Mouse (Mus musculus) thymus, adult 2 months (tissue): ENCODE results near the gene Sbk3. TPM values are rescaled to one million over a fixed set of nuclear protein-coding genes. Genes with fewer than 3 reads are reported as not detected.

ENCODE experiments used
- DNase-seq: peaks from one replicate; pipeline ENCODE4 v3.0.0; 2021
- H3K27ac ChIP-seq: fragments of 200-500 bp; 2 replicates; pipeline ENCODE4 v1.5.1; 2012; ENCODE audit warnings: low read length, control low read depth; ENCODE audit not compliant: control insufficient read depth, insufficient read depth
- H3K27me3 ChIP-seq: fragments of 200-500 bp; 2 replicates; pipeline ENCODE4 v1.6.1; 2012; ENCODE audit warnings: mild to moderate bottlenecking, low read length, moderate library complexity, mixed read lengths; ENCODE audit not compliant: control insufficient read depth, insufficient read depth
- H3K36me3 ChIP-seq: fragments of 200-500 bp; 2 replicates; pipeline ENCODE4 v1.6.1; 2012; ENCODE audit warnings: mild to moderate bottlenecking, low read length, moderate library complexity; ENCODE audit not compliant: control insufficient read depth, insufficient read depth
- H3K4me1 ChIP-seq: fragments of 200-500 bp; replicated peaks from 2 replicates; pipeline ENCODE4 v1.6.1; 2012; ENCODE audit warnings: low read length; ENCODE audit not compliant: control insufficient read depth, insufficient read depth
- H3K4me3 ChIP-seq: fragments of 200-500 bp; 2 replicates; pipeline ENCODE4 v1.5.1; 2012; ENCODE audit warnings: mild to moderate bottlenecking, low read length, control low read depth, moderate library complexity; ENCODE audit not compliant: control insufficient read depth, insufficient read depth
- CTCF ChIP-seq: fragments of 200-500 bp; IDR thresholded peaks from 2 replicates; pipeline ENCODE4 v1.5.1; 2012; ENCODE audit warnings: mild to moderate bottlenecking, control low read depth, low read length, moderate library complexity, borderline replicate concordance; ENCODE audit not compliant: control insufficient read depth, poor library complexity, insufficient read depth; ENCODE audit errors: extremely low read depth
- POLR2A ChIP-seq: fragments of 200-500 bp; IDR thresholded peaks from 2 replicates; pipeline ENCODE4 v1.6.1; 2012; ENCODE audit warnings: mild to moderate bottlenecking, low read length, control low read depth, moderate library complexity; ENCODE audit not compliant: control insufficient read depth, poor library complexity, insufficient read depth; ENCODE audit errors: extremely low read depth
- WGBS: fragments of 180-500 bp; shearing (Covaris S2); methylation state at CpG from one replicate; pipeline ENCODE4 v1.1.7; 2018; 5-methylcytosine and 5-hydroxymethylcytosine counted together
- polyA plus RNA-seq: library from polyadenylated mRNA; depleted of rRNA; stranded (reverse); fragments of >200 nt; gene quantifications from 2 replicates; pipeline ENCODE4 v1.2.3, GENCODE M21; 2012

Gene Sbk3
- polyA plus RNA-seq, 1 experiment, result 3.7 TPM

DNA sequence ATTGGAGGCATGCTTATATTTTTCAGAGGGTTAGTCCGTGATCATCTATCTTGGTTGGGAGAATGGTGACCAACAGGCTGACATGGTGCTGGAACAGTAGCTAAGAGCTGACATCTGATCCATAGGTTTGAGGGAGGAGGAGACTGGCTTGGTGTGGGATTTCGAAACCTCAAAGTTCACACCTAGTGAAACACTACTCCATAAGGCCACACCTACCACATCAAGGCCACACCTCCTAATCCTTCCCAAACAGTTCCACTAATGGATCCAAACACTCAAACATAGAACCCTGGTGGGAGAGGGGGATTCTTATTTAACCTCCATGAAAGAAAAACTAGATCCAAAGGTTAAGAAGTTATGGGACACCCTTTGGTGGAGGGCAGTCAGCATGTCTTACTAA is 46.0 kb upstream of the Sbk3 start:
- 96% methylated on average over 2 of the region's 2 CpGs for WGBS

DNA sequence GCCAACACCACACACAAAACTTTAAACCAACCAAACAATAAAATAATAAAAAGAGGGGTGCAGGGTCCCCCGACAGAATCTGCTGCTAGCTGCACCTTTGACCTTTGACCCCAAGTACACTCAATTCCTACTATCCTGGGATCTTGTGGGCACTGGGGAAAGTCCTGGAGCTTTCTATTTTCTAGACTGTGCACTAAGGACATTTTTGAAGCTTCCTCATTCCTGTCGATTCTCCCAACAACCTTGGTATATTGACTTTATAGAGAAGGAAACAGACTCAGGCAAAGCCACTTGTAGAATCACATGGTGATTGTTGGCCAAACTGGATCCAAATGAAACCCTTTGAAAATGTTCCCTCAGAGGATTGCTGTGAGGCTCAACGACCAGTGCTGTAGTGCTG is 45.1 kb upstream of the Sbk3 start:
- H3K4me1 ChIP-seq, result peaks cover 4% of the 10 kb centered on the region
- H3K4me3 ChIP-seq, result peak overlapping the region; percentile 67; the same call in 1 of the 2 replicates
- peak overlapping the region; percentile 56 for H3K27ac ChIP-seq
- peaks cover 16% of the 10 kb centered on the region for H3K36me3 ChIP-seq
- no peak for DNase-seq
- no peaks in the 10 kb centered on the region for H3K27me3 ChIP-seq
- no peak for TF ChIP-seq POLR2A
- TF ChIP-seq CTCF, result no peak
- 41% methylated on average over 3 of the region's 3 CpGs for WGBS

More for the DNA sequence above, 46.0 kb upstream of the Sbk3 start:
- Histone ChIP-seq H3K36me3 (peaks cover 8% of the 10 kb centered on the region), H3K27ac (no peak overlapping the region), H3K4me1 (peaks cover 10% of the 10 kb centered on the region), H3K4me3 (no peak overlapping the region), H3K27me3 (no peaks in the 10 kb centered on the region)
- no peak for DNase-seq
- TF ChIP-seq POLR2A (no peak), CTCF (no peak)

GRCm38 (mm10) chr7:5015118-5016001 is 44.4 kb upstream of the Sbk3 start, which contains the start of gene Gm44973:
Gm44973 (plus strand) TSS chr7:5015496.
- Histone ChIP-seq H3K4me1 (peaks cover 2% of the 10 kb centered on the region; the same call in 1 of the 2 replicates), H3K27me3 (no peaks in the 10 kb centered on the region), H3K27ac (peak within 1 kb of the TSS; percentile 96), H3K36me3 (peaks cover 23% of the 10 kb centered on the region), H3K4me3 (peak within 1 kb of the TSS; percentile 79)
- peak; percentile 95 for DNase-seq
- WGBS, result under 1% methylated on average over 74 of the region's 76 CpGs
- peak; percentile 34; the same call in 1 of the 2 replicates for TF ChIP-seq POLR2A
- TF ChIP-seq CTCF, result 0 out of 2 replicates have a peak, but pooled peaks have one; percentile 13

GRCm38 (mm10) chr7:5014251-5015117 is 43.5 kb upstream of the Sbk3 start, which contains the start of the genes Zfp524 and Fiz1:
Zfp524 (plus strand) TSS chr7:5014415.
Fiz1 (minus strand) TSS chr7:5014697.
- under 1% methylated on average over 42 of the region's 42 CpGs for WGBS
- Histone ChIP-seq H3K4me3 (peak within 1 kb of the TSS; percentile 79), H3K4me1 (0 out of 2 replicates have a peak, but pooled peaks cover under 1% of the 10 kb centered on the region), H3K27me3 (no peaks in the 10 kb centered on the region; the same call in 1 of the 2 replicates), H3K27ac (peak within 1 kb of the TSS; percentile 96), H3K36me3 (peaks cover 31% of the 10 kb centered on the region)
- peak; percentile 97 for DNase-seq
- TF ChIP-seq POLR2A, result peak; percentile 47; the same call in 1 of the 2 replicates
- peak; percentile 13; the same call in 1 of the 2 replicates for TF ChIP-seq CTCF

GRCm38 (mm10) chr7:5012681-5013513 is 41.9 kb upstream of the Sbk3 start:
- H3K27ac ChIP-seq, result no peak overlapping the region
- 86% methylated on average over 27 of the region's 27 CpGs for WGBS
- no peak for TF ChIP-seq CTCF
- H3K36me3 ChIP-seq, result peaks cover 47% of the 10 kb centered on the region
- DNase-seq, result no peak
- no peaks in the 10 kb centered on the region for H3K4me1 ChIP-seq
- H3K27me3 ChIP-seq, result no peaks in the 10 kb centered on the region; the same call in 1 of the 2 replicates
- H3K4me3 ChIP-seq, result no peak overlapping the region
